Mouse (Mus musculus): ENCODE measurements around the gene Trappc6a. TPM values are rescaled to one million over a fixed set of nuclear protein-coding genes. Genes with fewer than 3 reads are reported as not detected.
"Not testable (repeated sequence)": the region's sequence is repeated elsewhere in the genome, so short reads cannot be mapped to it uniquely, and the experiment has no call there.

The Trappc6a gene
- polyA plus RNA-seq, 1 experiment, result 62.1 TPM

DNA sequence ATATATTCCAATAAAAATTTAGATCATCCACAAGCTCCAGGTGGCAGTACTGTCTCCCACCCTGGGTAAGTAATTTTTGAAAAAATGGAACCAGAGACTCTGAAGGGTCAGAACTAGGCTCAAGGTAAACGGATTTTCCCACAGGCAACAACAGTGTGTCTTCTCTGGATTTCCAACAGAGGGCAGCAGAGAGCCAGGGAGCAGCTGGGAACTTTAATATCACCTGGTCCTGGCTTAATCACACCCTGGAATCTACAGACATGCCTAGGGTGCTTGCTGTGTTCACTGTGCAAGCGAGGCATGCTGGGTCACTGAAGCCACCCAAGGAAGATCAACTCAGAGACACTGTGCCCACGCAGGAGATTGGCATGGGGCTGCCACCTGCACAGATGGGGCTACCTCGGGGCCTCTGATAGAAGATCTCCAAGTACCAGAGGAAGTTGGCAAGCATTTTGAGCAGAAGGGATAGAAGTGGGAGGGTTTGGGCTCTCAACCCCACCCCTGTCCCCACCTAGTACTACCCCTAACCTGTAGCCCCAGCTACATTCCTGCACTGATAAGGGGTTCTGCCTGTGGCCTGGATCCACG lies 4.6 kb upstream of the Trappc6a start:
- Histone ChIP-seq H3K36me3 (ENCODE audit: control insufficient read depth, insufficient read depth, low read length) (no peaks in the 10 kb centered on the region), H3K27me3 (ENCODE audit: control insufficient read depth, insufficient read depth, low read length) (no peaks in the 10 kb centered on the region), H3K4me1 (ENCODE audit: control insufficient read depth, insufficient read depth, low read length) (peaks cover 11% of the 10 kb centered on the region), H3K4me3 (ENCODE audit: control insufficient read depth, low read depth, low read length) (no peak overlapping the region), H3K27ac (ENCODE audit: control insufficient read depth, insufficient read depth, low read depth, low read length) (no peak overlapping the region)
- TF ChIP-seq POLR2A (IDR thresholded peaks at IDR 0.05; ENCODE audit: control insufficient read depth, low read depth, low read length) (no peak), CTCF (IDR thresholded peaks at IDR 0.05; ENCODE audit: control insufficient read depth, insufficient read depth, insufficient replicate concordance, low read depth, low read length) (peak; percentile 52; the same call in 1 of the 2 replicates)

DNA sequence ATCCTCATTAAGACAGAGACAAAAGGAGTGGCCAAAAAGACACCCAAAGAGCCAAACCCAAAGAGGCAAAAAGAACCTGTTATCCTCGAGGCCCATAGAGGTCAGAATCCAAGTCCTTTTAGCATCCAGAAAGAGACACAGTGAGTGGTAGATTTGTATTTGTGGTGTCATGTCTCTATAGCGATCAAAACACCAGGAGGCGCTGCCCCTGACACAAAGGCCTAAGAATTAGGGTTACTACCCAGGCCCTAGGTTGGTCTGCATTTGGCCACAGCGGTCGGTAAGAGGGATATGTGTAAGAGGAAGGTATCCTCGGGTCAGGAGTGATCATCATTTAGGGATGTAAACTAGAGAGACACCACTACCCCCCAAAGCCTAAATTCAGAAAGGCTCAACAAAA lies 1.9 kb upstream of the Trappc6a start:
- TF ChIP-seq CTCF (IDR thresholded peaks at IDR 0.05; ENCODE audit: control insufficient read depth, insufficient read depth, insufficient replicate concordance, low read depth, low read length), result no peak
- TF ChIP-seq POLR2A (IDR thresholded peaks at IDR 0.05; ENCODE audit: control insufficient read depth, low read depth, low read length), result no peak
- H3K27ac ChIP-seq (ENCODE audit: control insufficient read depth, insufficient read depth, low read depth, low read length), result no peak overlapping the region
- H3K4me3 ChIP-seq (ENCODE audit: control insufficient read depth, low read depth, low read length), result no peak overlapping the region
- no peaks in the 10 kb centered on the region for H3K36me3 ChIP-seq (ENCODE audit: control insufficient read depth, insufficient read depth, low read length)
- H3K27me3 ChIP-seq (ENCODE audit: control insufficient read depth, insufficient read depth, low read length), result no peaks in the 10 kb centered on the region
- peaks cover 15% of the 10 kb centered on the region for H3K4me1 ChIP-seq (ENCODE audit: control insufficient read depth, insufficient read depth, low read length)

DNA sequence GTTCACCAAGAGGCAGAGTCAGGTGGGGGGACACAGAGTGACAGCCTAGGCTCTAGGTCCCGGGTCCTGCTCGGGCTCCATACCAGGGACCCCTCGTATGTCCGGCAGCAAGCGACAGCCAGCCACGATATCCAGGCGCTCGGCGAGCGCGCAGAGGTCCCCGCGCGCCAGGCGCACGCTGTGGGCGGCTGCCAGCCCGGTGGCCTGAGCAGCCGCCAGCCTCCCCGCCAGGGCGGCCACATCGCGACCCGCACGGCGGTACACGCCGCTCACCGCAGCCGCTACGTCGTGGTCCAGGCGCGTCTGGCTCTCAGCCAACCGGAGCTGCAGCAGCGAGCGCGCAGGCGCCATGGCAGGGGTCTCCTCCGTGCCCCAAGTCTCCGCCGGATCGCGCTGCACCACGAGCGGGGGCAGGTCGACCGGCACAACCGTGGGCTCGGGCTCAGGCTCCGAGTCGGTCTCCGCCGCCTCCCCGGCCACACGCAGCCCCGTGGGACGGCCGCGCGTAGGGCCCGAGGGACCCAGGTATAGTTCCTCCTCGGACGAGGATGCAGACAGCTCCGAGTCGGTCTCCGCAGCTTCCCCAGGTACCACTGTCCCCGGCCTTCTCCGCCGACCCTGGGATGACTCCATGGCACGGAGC lies 1.1 kb upstream of the Trappc6a start:
- TF ChIP-seq POLR2A (IDR thresholded peaks at IDR 0.05; ENCODE audit: control insufficient read depth, low read depth, low read length) (no peak), CTCF (IDR thresholded peaks at IDR 0.05; ENCODE audit: control insufficient read depth, insufficient read depth, insufficient replicate concordance, low read depth, low read length) (no peak)
- peak overlapping the region; percentile 97 for H3K4me3 ChIP-seq (ENCODE audit: control insufficient read depth, low read depth, low read length)
- no peaks in the 10 kb centered on the region for H3K27me3 ChIP-seq (ENCODE audit: control insufficient read depth, insufficient read depth, low read length)
- H3K4me1 ChIP-seq (ENCODE audit: control insufficient read depth, insufficient read depth, low read length), result peaks cover 15% of the 10 kb centered on the region
- H3K27ac ChIP-seq (ENCODE audit: control insufficient read depth, insufficient read depth, low read depth, low read length), result peak overlapping the region; percentile 10
- no peaks in the 10 kb centered on the region for H3K36me3 ChIP-seq (ENCODE audit: control insufficient read depth, insufficient read depth, low read length)

DNA sequence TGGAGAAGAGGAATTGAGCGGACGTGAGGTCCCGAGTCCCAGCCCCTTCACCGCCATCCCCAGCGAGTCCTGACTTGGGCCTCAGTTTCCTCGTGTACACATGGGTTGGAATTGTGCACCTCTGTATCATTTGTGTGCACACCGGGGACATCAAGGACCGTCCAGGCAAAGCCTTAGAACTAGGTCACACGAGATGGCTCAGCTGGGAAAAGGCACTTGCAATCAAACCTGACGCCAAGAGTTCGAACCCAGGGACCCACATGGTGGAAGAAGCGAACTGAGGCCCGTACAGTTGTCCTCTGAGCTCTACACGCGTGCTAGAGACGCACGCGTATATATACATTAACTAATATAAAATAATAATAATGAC lies 598 bp upstream of the Trappc6a start:
- Histone ChIP-seq H3K27ac (ENCODE audit: control insufficient read depth, insufficient read depth, low read depth, low read length) (peak overlapping the region; percentile 10), H3K36me3 (ENCODE audit: control insufficient read depth, insufficient read depth, low read length) (no peaks in the 10 kb centered on the region), H3K4me3 (ENCODE audit: control insufficient read depth, low read depth, low read length) (peak overlapping the region; percentile 97), H3K27me3 (ENCODE audit: control insufficient read depth, insufficient read depth, low read length) (no peaks in the 10 kb centered on the region), H3K4me1 (ENCODE audit: control insufficient read depth, insufficient read depth, low read length) (peaks cover 15% of the 10 kb centered on the region)
- TF ChIP-seq CTCF (IDR thresholded peaks at IDR 0.05; ENCODE audit: control insufficient read depth, insufficient read depth, insufficient replicate concordance, low read depth, low read length) (no peak), POLR2A (IDR thresholded peaks at IDR 0.05; ENCODE audit: control insufficient read depth, low read depth, low read length) (no peak)

DNA sequence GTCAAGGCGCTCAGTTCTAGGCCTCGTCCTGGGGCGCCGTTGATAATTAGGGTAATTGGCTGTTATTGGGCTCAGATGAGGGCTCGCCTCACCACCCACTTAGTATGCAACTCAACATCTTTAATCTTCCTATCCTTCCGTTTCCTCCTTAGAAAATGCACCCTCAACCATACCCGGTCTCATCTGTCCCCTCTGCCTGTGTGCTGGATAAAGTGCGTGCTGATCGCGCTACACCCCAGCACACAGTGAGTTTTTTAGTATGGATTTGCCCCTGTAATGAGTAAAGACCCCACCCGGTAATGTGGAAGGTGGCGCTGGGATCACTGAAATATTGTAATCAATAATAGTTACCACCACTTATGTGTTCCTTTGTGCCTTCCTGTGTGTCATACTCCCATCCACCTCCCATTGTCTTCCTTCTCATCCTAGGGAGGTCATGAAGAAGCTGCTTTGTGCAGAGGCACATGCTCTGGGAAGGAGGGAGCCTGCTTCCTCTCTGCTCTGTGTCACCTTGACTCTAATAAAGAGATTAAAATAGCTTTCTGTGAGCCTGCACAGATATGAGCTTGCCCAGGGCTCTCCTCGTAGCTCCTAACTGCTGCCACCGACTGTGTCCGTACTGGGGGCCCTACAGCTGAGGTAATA lies 851 bp downstream of the Trappc6a start:
- Histone ChIP-seq H3K27ac (ENCODE audit: control insufficient read depth, insufficient read depth, low read depth, low read length) (peak overlapping the region; percentile 86), H3K4me3 (ENCODE audit: control insufficient read depth, low read depth, low read length) (peak overlapping the region; percentile 97), H3K27me3 (ENCODE audit: control insufficient read depth, insufficient read depth, low read length) (no peaks in the 10 kb centered on the region), H3K4me1 (ENCODE audit: control insufficient read depth, insufficient read depth, low read length) (peaks cover 15% of the 10 kb centered on the region), H3K36me3 (ENCODE audit: control insufficient read depth, insufficient read depth, low read length) (no peaks in the 10 kb centered on the region)
- TF ChIP-seq POLR2A (IDR thresholded peaks at IDR 0.05; ENCODE audit: control insufficient read depth, low read depth, low read length), result no peak
- TF ChIP-seq CTCF (IDR thresholded peaks at IDR 0.05; ENCODE audit: control insufficient read depth, insufficient read depth, insufficient replicate concordance, low read depth, low read length), result no peak

DNA sequence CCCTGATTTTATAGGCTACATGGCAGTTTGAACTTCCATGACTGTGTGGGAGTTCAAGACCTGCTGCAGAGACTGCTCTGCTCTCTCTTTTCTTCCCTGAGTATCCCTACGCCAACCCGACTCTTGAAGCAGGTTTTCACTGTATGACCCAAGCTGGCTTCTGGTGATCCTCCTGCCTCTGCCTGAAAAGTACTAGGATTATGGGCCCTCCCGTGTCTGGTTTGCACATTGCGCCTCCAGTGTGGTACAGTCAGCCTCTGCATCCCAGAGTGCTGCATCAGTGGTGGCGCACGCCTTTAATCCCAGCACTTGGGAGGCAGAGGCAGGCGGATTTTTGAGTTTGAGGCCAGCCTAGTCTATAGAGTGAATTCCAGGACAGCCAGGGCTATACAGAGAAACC lies 1.6 kb downstream of the Trappc6a start:
- Histone ChIP-seq H3K4me1 (ENCODE audit: control insufficient read depth, insufficient read depth, low read length) (peaks cover 18% of the 10 kb centered on the region), H3K36me3 (ENCODE audit: control insufficient read depth, insufficient read depth, low read length) (no peaks in the 10 kb centered on the region), H3K27me3 (ENCODE audit: control insufficient read depth, insufficient read depth, low read length) (no peaks in the 10 kb centered on the region), H3K4me3 (ENCODE audit: control insufficient read depth, low read depth, low read length) (peak overlapping the region; percentile 11), H3K27ac (ENCODE audit: control insufficient read depth, insufficient read depth, low read depth, low read length) (no peak overlapping the region)
- no peak for TF ChIP-seq POLR2A (IDR thresholded peaks at IDR 0.05; ENCODE audit: control insufficient read depth, low read depth, low read length)
- no peak for TF ChIP-seq CTCF (IDR thresholded peaks at IDR 0.05; ENCODE audit: control insufficient read depth, insufficient read depth, insufficient replicate concordance, low read depth, low read length)

DNA sequence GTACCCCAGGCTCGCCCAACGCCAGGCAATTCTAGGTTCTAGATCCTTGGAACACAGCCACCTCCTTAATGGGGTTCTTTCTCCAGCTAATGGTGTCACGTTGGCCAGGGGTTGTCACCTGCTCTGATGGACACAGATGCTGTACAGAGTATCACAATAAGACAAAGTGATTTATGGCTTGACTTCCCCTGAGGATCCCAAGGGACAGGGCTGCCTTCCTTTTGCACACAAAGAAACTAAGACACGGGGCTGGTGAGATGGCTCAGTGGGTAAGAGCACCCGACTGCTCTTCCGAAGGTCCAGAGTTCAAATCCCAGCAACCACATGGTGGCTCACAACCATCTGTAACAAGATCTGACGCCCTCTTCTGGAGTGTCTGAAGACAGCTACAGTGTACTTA lies 3.7 kb downstream of the Trappc6a start:
- not testable (repeated sequence) for H3K27ac ChIP-seq (ENCODE audit: control insufficient read depth, insufficient read depth, low read depth, low read length); H3K36me3 ChIP-seq (ENCODE audit: control insufficient read depth, insufficient read depth, low read length); H3K4me3 ChIP-seq (ENCODE audit: control insufficient read depth, low read depth, low read length); H3K27me3 ChIP-seq (ENCODE audit: control insufficient read depth, insufficient read depth, low read length)
- H3K4me1 ChIP-seq (ENCODE audit: control insufficient read depth, insufficient read depth, low read length), result peaks cover 15% of the 10 kb centered on the region
